Comparison of ENCODE assay signal across 10 mouse cellular contexts in genomic region chr19:42659354-42660243, GRCm38 (mm10). TPM values are rescaled to one million over a fixed set of nuclear protein-coding genes. Genes with fewer than 3 reads are reported as not detected.
DNase-seq lines count a peak whose midpoint lies in the region; ATAC-seq lines count a peak whose summit lies in the region.
"Had no signal": no experiment of that assay in that cellular context is flagged by ENCODE, and none has a peak within 500 bp of the region (broad histone marks: within the 10 kb centered on the region; RNA-seq: fewer than 3 reads in every experiment).

No protein-coding gene starts in this region.

- peaks cover 13% of the 10 kb centered on the region for H3K4me1 ChIP-seq in forebrain, embryonic 13.5 days

- peak overlapping the region; percentile 19 for H3K4me2 ChIP-seq in forebrain, embryonic 13.5 days
- H3K4me2 ChIP-seq: neural tube, embryonic 13.5 days had no signal

- intact Hi-C loops in heart, postnatal 14 days (cut with DNase I), result loop anchor here (10.0 kb wide), 1 partner anchor 215 kb away; no protein-coding TSS in a partner anchor

- H3K36me3 ChIP-seq in forebrain, embryonic 13.5 days (ENCODE audit: poor library complexity, severe bottlenecking), result no peaks in the 10 kb centered on the region
- H3K36me3 ChIP-seq: neural tube, embryonic 13.5 days had no signal

- H3K27ac ChIP-seq in forebrain, embryonic 13.5 days, result no peak overlapping the region; the same call in 1 of the 2 replicates
- H3K27ac ChIP-seq: kidney, postnatal 0 days; neural tube, embryonic 13.5 days had no signal

- WGBS in forebrain, embryonic 13.5 days, result 21% methylated on average over 21 of the region's 21 CpGs

- H3K27me3 ChIP-seq in forebrain, embryonic 13.5 days, result peaks cover 44% of the 10 kb centered on the region

- peak overlapping the region; percentile 45; the same call in 1 of the 2 replicates for H3K9ac ChIP-seq in forebrain, embryonic 13.5 days
- H3K9ac ChIP-seq: neural tube, embryonic 13.5 days had no signal

- H3K9me3 ChIP-seq in forebrain, embryonic 13.5 days (replicated peaks), result no peaks in the 10 kb centered on the region
- H3K9me3 ChIP-seq: neural tube, embryonic 13.5 days had no signal

- DNase-seq in NIH3T3 (ENCODE audit: low read depth), result peak; percentile 29
- DNase-seq in adrenal gland, postnatal 14 days, result peak; percentile 81
- peak; percentile 81 for DNase-seq in heart, postnatal 14 days
- peak; percentile 45 to 60 for DNase-seq in left cerebral cortex, adult 9 months (ENCODE audit: low spot score in 2 of 2)
- peak; percentile 41 to 71 for DNase-seq in right cerebral cortex, adult 2 months (ENCODE audit: low spot score in 2 of 2)
- no peak for DNase-seq in retina, postnatal 1 day
- no peak for DNase-seq in spleen, postnatal 4 days (ENCODE audit: low spot score in 2 of 2)

- ATAC-seq in forebrain, embryonic 13.5 days, result peak; percentile 31

- H3K4me3 ChIP-seq in forebrain, embryonic 13.5 days, result no peak overlapping the region
- H3K4me3 ChIP-seq: neural tube, embryonic 13.5 days had no signal

RNA-seq across cellular contexts. Expression of gene Loxl4, which starts 47.0 kb away (rescaled TPM):
- 1.8 and 1.9 TPM in 2 replicates for total RNA-seq in adrenal gland, postnatal 14 days (2021)
- polyA plus RNA-seq in forebrain, embryonic 13.5 days (2015; fragmentation: Nextera tagmentation; extraction: Ambion mirVana), result 0.11 and 0.13 TPM in 2 replicates
- 1 to 10 TPM; 1.3 to 1.8 TPM for total RNA-seq in heart, postnatal 14 days (2021)

Comparison
In these comparisons a context has a peak if more than half of its experiments do, and no peak if none do; other contexts are left out.
1. DNase-seq: peak in NIH3T3 (single experiment), adrenal gland, postnatal 14 days (single experiment), heart, postnatal 14 days (2 of 2), left cerebral cortex, adult 9 months (2 of 2) and right cerebral cortex, adult 2 months (2 of 2); none in retina, postnatal 1 day (single experiment) and spleen, postnatal 4 days (0 of 2).